Mouse (Mus musculus) embryonic fibroblast, embryonic 13.5 days (primary cell): ENCODE measurements around the gene Bsx. TPM values are rescaled to one million over a fixed set of nuclear protein-coding genes. Genes with fewer than 3 reads are reported as not detected.

ENCODE experiments used
- H3K27ac ChIP-seq: 2 replicates; pipeline ENCODE4 v1.5.1; 2012; ENCODE audit warnings: low read length, control low read depth, inconsistent platforms; ENCODE audit not compliant: insufficient read depth
- H3K4me1 ChIP-seq: 2 replicates; pipeline ENCODE4 v1.6.1; 2011; ENCODE audit warnings: low read length; ENCODE audit not compliant: control insufficient read depth, insufficient read depth
- H3K4me3 ChIP-seq: 2 replicates; pipeline ENCODE4 v1.5.1; 2011; ENCODE audit warnings: mild to moderate bottlenecking, control low read depth, low read length; ENCODE audit not compliant: insufficient read depth
- CTCF ChIP-seq: IDR thresholded peaks from 2 replicates; pipeline ENCODE4 v1.5.1; 2011; ENCODE audit warnings: mild to moderate bottlenecking, control low read depth, low read length, moderate library complexity, borderline replicate concordance; ENCODE audit not compliant: insufficient read depth
- POLR2A ChIP-seq: IDR thresholded peaks from 2 replicates; pipeline ENCODE4 v1.6.1; 2011; ENCODE audit warnings: low read depth, mild to moderate bottlenecking, control low read depth, low read length, moderate library complexity
- polyA plus RNA-seq: library from polyadenylated mRNA; stranded (reverse); fragments of >200 nt; gene quantifications from 2 replicates; pipeline ENCODE4 v1.2.4, GENCODE M21; 2011; ENCODE audit warnings: low read depth; ENCODE audit not compliant: missing spikeins, insufficient read length

Bsx gene
- polyA plus RNA-seq, 1 experiment = not detected

DNA sequence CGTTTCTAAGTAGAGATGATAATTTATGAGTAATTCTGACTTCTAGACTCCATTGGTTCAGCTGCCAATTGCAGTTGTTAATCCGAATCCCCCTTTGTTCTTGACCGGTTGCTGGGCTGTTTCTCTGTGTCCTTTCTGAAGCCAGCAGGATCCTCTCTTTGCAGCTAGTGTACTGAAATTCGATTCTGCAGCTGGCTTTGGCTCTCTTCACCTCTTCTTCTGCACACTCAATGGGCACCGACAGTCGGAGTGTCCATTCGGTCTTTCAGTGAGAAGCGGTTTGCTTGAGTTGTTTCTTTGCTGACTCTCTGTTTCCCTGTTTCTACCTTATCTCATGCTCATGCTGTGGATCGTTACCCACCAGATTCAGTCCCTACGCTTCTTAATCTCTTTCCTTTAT lies 11.7 kb downstream of the Bsx start:
- Histone ChIP-seq H3K4me1 (no peaks in the 10 kb centered on the region), H3K4me3 (no peak overlapping the region), H3K27ac (no peak overlapping the region)
- TF ChIP-seq CTCF = no peak
- TF ChIP-seq POLR2A = no peak

DNA sequence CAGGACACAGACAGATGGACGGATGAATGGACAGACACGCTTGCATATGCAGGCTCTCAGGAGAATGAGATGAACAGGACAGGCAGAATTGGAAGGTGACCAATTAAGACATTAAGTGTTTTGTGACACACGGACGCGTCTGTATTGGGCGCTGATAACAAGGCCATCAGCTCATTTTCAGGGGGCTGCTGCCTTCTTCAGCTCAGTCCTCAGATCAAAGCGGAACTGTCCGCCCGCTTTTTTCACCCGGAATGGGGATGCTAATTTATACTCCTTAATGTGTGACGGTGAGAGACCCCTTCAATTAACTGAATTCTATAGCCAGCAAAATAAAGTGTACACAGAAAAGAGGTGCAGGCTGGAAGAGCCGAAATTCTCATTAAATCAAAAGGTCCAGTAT lies 15.5 kb downstream of the Bsx start:
- H3K27ac ChIP-seq = no peak overlapping the region
- TF ChIP-seq POLR2A = no peak
- TF ChIP-seq CTCF = no peak
- no peak overlapping the region for H3K4me3 ChIP-seq
- H3K4me1 ChIP-seq = no peaks in the 10 kb centered on the region

DNA sequence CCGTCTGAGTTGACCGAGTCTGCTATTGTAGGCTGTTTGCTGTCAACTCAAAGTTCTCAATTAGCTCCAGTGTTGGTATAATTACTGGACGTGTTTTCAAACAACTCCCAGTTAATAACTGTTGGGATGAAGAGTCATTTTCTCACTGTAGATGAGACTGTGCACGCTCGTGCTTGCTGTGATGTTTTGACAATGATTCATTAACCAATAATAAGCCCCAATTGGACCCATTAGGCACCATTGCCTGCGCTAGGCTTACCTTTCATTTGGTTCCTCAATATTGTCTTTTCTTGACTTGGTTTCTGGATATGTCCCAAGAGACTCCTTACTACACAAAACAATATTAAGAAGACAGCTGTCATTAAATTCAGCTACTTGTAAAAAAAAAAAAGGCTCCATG lies 18.5 kb downstream of the Bsx start:
- no peak overlapping the region for H3K27ac ChIP-seq

DNA sequence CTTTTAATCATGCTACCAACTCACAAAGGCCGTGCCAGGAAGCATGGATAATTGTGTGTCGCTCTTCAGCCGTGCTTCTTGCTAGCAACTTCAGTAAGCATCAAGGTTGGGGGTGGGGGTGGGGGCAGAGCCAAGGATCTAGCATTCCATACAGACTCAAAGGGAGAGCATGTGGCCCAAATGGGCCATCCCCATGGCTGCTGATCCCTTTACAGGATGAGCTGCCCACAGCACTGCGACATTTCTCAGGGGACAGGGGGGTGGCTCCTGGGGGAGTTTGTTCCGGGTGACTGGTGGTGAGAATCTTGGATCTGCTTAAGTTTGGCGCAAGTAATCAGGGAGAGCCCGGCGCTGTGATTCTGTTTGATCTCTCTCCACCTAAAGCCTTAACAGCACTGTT lies 33.5 kb downstream of the Bsx start:
- Histone ChIP-seq H3K27ac (no peak overlapping the region), H3K4me3 (no peak overlapping the region), H3K4me1 (no peaks in the 10 kb centered on the region)
- TF ChIP-seq CTCF (no peak), POLR2A (no peak)

More for the DNA sequence above, 18.5 kb downstream of the Bsx start:
- no peak for TF ChIP-seq POLR2A
- no peak for TF ChIP-seq CTCF
- H3K4me3 ChIP-seq = no peak overlapping the region
- H3K4me1 ChIP-seq = no peaks in the 10 kb centered on the region

DNA sequence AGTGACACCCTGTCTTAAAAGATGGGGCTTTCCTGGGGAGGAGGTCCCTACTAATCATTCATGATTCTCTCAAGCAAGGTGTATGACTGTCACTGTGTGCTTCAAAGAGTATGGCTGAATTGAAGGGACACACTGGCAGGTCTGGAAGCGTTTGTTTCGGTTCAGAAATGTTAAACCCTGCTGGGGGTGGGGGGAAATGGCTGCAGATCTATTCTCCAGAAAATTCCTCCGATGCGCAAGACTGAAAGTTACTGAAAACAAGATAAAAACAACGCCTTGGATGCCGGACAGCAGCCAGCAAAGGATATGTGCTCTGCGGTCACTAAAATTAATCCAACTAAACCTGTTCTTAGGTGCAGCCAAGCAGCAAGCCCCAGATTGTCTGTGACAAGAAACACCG lies 34.5 kb downstream of the Bsx start:
- no peak overlapping the region for H3K4me3 ChIP-seq
- no peak overlapping the region for H3K27ac ChIP-seq
- TF ChIP-seq POLR2A (no peak), CTCF (no peak)
- H3K4me1 ChIP-seq = no peaks in the 10 kb centered on the region

DNA sequence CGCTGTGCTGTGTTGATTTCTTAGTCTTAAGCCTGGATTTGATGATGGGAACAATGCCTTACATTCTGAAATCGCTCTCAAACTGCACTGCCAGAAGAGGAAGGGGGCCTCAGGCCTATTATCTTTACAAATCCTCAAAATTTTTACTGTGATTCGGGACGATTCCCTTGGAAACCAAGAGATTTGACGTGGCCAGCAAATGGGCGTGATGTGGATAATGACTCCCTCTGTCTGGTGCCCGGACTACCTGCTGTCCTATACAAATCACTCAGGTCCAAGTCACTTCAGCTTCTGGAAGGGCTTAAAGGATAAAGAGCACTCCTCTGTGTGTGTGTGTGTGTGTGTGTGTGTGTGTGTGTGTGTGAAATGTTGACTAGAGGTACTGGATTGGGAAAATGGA lies 35.0 kb downstream of the Bsx start:
- H3K4me3 ChIP-seq = no peak overlapping the region
- no peak for TF ChIP-seq CTCF
- TF ChIP-seq POLR2A = no peak
- H3K27ac ChIP-seq = no peak overlapping the region
- no peaks in the 10 kb centered on the region for H3K4me1 ChIP-seq

DNA sequence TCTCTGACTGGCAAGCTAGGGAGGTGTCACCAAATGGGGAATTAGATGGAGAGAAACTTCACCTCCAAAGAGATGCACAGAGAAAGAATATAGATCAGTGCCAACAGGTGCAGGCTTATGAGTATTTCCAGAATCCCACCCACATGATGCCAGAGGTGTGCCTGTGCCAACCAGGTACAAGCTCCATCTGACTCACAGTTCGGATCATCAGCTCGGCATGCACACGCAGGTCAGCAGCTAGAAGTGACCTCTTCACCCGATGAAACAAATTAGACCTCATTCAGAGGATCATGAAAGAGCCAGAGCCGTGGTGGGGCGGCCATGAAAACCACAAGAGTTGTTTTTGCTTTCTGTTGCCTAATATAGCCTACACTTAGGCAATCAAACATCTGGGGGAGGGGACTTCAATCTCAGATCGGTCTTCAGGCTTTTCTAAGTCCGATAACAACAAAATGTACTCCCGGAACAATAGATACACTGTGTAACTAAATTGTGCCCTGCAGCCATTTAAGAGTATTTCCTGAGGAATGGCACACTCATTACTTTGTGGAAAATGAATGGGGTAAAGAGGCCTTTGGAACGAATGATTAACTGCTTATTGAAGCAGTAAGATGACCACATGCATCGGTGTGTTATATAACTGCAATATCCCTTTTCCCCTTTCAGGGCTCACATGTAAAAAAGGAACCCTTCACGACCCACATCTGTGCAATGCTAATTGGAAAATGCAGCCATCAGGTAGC lies 44.1 kb downstream of the Bsx start:
- H3K27ac ChIP-seq = no peak overlapping the region
- no peaks in the 10 kb centered on the region for H3K4me1 ChIP-seq
- TF ChIP-seq POLR2A = no peak
- TF ChIP-seq CTCF = no peak
- H3K4me3 ChIP-seq = no peak overlapping the region

DNA sequence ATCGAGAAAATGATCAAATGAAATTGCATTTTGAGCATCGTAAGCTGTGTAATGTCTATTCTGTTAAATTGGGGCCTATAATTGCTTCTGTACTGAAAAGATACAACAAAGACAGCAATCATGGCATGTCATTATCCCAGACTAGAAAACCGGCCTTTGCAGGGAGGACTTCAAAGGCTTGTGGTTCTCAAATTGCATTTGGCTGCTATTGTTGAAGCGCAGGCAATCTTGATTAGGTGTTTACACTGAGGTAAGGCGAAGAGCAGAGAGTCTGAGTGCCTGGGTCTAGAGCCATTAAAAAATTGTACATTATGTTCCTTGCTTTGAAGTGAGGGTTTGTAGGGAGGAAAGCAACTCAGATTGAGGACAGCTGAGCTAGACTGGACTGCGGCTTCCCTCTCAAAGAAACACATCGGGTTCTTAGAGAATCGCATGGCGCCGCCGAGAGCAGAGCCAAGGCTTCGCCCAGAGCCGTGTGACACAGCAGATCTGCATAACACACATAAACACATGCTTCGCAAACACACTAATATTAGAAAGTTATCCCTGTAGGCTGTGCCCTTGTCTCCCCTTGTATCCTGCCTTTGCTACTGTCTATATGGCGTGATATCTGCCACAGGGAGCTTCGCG lies 53.5 kb downstream of the Bsx start:
- no peak overlapping the region for H3K4me3 ChIP-seq
- TF ChIP-seq CTCF (no peak), POLR2A (no peak)
- no peak overlapping the region for H3K27ac ChIP-seq
- no peaks in the 10 kb centered on the region for H3K4me1 ChIP-seq

Other genes starting within 250 kb of the Bsx start
- gene Gm21915, start 203.5 kb upstream of the Bsx start, polyA plus RNA-seq = not detected in 2 replicates
- 32.3 and 61.2 TPM in 2 replicates for gene Clmp, start 188.2 kb upstream of the Bsx start, polyA plus RNA-seq
- gene Hspa8, start 73.1 kb upstream of the Bsx start, polyA plus RNA-seq = 2,507 and 2,625 TPM in 2 replicates
- gene Jhy, start 90.0 kb downstream of the Bsx start, polyA plus RNA-seq = not detected in 2 replicates
- not detected in 2 replicates for gene Crtam, start 130.5 kb downstream of the Bsx start, polyA plus RNA-seq